Mouse (Mus musculus) layer of hippocampus, adult 8-10 months (tissue): ENCODE measurements around the gene Cacng8. TPM values are rescaled to one million over a fixed set of nuclear protein-coding genes. Genes with fewer than 3 reads are reported as not detected.
"Not testable (repeated sequence)": the region's sequence is repeated elsewhere in the genome, so short reads cannot be mapped to it uniquely, and the experiment has no call there.

Experiments
- DNase-seq, 2 experiments: peaks; one replicate each; pipeline ENCODE4 v3.0.0; 2022; ENCODE audit warnings: low spot score in 2 of 2
- total RNA-seq, 4 experiments: library from RNA; stranded (reverse); gene quantifications; 2 replicates each; pipeline ENCODE4 v1.2.4; 2022

Cacng8 gene
- total RNA-seq, 4 experiments from 2014 or later = 331 to 354 (median 340) TPM

DNA sequence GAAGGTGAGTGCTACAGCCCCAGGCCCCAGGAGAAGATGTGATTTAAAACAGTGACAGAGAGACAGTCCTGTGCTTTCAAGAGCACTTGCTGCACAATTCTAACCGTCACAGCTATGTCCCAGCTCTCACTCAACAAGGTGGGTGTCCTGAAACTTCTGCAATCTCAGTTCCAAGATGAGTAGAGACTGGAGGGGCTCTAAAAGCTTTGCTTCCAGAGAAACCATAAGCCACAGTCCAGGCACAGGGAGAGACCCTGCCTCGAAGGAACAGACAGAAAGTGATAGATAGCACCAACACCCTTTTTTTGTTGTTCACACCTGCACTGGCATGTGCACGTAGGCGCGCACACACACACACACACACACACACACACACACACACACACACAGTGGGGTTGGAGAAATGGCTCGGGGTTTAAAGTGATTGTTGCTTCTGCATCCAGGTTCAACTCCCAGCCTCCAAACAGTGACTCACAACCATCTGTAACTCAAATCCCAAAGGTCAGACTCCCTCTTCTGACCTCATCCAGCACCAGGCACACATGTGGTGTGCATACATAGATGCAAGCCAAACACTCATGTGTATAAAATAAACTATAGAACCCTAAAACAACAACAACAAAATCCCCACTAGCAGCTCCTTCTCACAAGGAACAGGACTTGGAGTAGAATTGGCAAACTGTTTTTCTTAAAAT lies 4.3 kb upstream of the Cacng8 start:
- no peak for DNase-seq

DNA sequence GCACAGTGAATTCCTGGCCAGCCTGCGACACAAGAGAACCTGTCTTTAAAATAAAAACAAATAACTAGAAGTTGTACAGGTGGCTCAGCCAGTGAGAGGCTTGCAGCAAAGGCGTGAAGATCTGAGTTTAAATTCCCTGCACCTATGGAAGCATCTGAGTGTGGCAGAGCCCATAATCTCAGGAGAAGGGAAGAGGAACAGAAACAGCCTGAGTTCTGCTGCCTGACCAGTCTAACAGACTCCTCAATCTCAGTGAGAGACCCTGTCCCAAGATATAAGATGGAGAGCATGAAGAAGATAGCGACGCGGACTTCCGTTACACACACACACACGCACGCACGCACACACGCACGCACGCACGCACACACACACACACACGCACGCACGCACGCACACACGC lies 2.7 kb upstream of the Cacng8 start:
- DNase-seq = no peak

DNA sequence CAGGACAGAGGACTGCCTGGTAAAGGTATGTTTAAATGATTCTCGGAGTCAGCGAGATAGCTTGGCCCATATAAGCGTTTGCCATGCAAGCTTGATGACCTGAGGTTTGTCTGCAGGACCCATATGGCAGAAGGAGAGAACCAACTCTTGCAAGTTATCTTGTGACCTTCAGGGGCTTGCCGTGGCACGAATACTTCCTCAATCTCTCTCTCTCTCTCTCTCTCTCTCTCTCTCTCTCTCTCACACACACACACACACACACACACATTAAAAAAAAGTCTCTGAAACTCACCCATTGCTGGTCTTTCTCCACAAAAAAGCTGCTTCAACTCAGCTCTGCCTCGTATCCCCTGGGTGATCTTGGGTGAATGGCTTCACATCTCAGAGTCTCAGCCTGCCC lies 1.6 kb upstream of the Cacng8 start:
- no peak for DNase-seq

DNA sequence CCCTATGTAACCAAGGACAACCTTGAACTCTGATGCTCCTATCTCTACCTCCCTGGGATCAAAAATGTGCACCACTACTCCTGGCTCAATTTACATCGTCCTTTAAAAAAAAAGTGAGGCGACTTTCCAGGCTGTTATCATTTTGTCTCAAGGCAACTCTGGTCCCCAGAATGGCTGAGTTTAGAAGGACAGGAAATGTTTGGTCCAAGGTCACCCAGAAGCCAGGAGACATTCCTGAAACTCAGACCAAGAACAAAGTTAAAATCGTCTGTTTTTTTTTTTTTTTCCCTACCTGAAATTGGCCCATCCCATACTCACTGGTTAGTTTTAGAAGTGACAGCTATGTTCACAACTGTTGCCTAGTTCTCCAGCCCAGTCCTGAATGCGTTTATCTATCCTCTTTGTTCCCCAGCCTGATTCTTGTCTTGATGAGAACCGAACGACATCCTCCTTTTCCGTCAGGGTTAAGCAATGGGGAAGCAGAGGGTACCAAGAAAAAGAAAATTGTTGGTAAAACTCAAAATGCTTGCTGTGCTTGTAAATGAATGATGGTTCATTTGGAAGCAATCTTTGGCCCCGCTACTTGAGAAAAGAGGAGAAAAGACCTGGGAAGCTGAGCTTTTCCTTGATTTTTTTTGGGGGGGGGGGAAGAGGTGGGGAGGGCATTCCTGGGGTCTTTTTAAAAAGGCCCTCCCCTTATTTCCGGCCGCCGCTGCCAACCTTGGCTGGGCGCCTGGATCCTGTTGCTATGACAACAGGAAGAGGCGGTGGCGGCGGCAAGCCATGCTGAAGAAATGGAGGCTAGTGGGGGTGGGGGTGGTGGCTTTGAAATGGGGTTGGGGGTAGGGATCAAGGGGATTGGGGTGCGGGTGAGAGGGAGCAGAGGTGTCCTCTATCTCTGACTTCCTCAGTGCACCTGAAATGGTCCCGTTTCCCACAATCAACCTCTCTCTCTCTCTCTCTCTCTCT lies 755 bp upstream of the Cacng8 start:
- DNase-seq = peak in 1 of 2 experiments; percentile 79

DNA sequence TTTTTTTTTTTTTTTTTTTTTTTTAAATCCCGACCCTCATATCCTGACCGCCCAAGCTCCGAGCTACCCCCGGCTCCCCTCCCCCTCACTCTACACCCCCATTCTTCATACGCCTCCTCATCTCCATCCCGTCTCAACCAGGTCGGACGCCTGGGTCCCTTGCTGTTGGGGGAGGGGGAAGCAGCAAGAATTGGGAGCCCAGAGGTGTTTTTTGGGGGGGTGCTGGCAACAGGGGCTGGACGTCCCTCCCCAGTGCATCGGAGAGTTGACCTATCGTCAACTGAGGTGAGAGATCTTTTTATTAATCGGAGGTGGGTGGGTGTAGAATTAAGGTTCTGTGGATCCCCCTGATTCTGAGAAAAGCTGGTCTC lies 583 bp downstream of the Cacng8 start:
- no peak for DNase-seq

DNA sequence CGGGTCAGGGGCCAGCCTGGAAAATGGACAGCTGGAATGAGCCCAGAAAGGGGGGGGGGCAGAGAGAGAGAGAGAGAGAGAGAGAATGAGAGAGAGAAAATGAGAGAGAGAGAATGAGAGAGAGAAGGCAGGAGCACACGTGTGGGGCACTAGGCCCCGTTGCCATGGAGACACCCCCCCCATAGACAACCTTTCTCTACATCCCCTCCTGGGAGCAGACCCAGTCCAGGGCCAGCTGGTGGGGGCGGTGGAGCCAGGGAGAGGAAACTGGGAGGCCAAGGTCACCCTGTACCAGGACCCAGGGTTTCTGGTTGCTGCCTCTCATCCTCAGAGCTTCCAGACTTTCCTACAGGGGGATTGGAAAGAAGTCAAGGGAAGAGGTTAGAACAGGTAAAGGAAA lies 1.3 kb downstream of the Cacng8 start:
- DNase-seq = no peak

DNA sequence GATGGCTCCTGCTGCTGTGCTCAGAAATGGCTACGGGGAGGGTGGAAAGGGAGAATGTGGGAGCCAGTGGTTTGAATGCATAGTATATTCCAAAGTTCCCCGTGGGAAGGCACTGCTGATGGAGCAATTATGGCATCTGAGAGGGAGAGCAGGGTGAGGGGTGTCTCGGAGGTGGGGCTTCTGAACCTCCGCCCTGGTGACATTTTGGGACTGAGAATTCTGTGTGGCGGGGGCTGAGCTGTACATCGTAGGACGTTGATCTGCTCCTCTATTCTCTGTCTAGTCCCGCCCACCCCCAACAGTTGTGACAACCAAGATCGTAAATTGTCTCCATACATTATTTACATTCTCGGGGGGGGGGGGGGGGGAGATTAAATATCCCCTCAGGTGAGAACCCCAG lies 6.9 kb downstream of the Cacng8 start:
- no peak for DNase-seq

DNA sequence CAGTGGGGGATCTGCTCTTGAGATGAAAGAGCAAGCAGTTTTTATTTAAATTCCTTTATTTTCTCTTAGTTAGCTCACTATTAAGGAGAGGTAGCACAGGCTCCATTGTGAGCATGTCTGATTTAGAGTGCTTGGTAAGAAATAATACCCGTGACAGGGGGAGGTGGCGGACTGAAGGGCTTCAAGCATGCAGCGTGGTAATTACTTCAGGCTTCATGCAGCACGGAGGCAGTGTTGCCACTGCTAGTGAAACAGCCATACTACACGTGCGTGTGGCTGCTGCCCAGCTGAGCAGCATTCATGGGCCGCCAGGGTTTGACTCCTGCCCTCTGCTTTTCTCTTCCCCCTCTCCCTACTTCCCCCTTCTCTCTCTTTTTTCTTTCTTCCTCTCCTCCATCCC lies 7.3 kb downstream of the Cacng8 start:
- no peak for DNase-seq

DNA sequence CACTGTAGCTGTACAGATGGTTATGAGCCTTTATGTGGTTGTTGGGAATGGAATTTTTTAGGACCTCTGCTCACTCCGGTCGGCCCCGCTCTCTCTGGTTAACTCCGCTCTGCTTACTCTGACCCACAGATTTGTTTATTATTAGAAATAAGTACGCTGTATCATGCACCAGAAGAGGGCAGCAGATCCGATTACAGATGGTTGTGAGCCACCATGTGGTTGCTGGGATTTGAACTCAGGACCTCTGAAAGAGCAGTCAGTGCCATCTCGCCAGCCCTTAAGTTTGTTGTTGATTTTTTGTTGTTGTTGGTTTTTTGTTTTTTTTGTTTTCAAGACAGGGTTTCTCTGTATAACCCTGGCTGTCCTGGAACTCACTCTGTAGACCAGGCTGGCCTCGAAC lies 7.9 kb downstream of the Cacng8 start:
- not testable (repeated sequence) for DNase-seq

DNA sequence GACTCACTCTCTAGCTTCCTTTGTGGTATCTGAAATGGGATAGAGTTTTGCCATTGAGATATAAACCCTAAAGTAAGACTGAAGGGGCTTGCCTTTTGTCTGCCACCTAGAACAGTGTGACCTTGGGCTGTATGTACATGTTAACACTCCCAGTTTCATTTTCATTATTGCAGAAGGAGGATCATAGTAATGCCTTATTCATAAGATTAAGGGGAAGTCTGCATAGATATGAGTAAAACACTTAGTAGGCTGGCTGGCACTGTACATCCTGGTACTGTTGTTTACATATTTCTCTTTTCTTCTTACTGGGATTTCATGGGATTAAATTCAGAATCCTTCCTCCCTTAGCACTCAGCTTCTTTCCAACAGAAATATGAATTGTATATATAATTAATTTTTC lies 9.5 kb downstream of the Cacng8 start:
- no peak for DNase-seq

DNA sequence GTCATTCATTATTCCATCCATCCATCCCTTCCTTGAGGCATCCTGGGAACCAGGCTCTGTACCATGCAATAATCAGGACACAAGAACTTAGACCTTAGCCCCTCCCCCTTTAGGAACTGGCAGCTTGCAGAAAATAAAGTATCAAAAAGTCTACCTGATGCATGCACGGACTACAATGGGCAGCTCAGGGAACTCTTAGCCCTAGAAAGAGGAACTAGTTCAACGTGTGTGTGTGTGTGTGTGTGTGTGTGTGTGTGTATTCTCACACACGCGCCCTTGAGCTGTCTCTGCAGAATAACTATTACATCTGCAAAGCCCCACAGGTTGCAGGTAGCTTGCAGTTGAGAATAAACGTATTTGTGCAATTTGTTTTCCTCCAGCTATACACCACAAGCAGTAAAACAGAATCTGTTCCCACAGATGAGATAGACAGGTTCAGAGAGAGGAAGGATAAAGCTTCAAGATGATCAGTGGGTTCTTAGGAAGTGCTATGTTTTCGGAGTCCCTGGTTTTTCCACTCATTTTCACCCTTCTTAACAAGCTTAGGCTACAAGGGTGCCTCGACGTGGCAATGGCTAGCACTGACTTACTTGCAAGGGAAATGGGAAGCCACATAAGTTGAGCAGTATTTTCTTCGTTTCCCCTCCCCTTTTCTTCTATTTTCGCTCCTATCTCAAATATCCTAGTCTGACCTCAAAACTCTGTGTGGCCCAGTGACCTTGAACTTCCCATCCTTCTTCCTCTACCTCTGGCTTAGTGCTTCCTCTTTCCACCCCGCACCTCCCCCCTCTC lies 19.4 kb downstream of the Cacng8 start:
- DNase-seq = no peak

DNA sequence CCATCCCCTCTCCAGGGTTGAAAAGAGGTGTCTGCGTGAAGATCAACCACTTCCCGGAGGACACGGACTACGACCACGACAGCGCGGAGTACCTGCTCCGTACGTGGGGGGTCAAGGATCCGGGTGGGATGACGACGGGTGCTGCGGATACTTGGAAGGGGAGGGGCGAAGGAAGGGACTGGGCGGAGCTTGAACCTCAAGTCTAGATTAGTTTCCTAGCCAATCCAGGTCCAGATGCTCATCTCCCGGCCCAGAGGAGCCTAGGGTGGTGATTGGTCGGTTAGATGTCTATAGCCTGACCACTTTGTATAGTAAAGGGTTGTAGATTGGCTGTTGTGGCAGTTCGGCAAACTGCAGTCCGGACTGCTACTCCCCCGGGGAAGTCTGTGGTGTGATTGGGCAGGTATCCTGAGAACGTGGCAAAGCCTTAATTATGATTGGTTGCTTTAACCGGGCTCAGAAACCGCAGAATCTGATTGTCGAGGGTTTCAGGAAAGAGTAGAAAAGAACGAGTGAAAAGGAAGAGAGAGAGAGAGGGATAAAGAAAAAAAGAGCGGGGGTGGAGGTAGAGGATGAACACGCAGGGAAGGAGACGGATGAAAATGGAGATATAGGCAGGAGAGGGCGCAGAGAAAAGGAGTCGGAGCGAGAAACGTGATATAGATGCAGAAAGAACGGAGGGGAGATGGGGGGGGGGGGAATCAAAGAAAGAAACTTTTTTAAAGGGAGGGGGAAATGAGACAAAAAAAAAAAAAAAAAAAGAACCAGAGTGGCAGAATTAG lies 20.9 kb downstream of the Cacng8 start:
- DNase-seq = peak in 1 of 2 experiments; percentile 48

DNA sequence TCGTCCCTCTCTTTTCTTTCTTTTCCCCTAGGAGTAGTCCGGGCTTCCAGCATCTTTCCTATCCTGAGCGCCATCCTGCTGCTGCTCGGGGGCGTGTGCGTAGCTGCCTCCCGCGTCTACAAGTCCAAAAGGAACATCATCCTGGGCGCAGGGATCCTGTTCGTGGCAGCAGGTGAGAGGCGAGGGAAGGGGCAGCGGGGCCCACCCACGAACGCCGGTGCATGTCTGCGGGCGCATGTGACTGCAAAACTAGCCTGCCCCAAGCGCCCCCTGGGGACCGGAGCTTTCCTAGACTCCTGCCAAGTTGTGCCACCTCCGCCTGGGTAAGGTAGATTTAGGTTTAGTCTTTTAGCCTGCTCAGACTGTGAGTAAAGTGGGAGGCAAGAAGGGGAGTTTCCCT lies 21.6 kb downstream of the Cacng8 start:
- DNase-seq = no peak

DNA sequence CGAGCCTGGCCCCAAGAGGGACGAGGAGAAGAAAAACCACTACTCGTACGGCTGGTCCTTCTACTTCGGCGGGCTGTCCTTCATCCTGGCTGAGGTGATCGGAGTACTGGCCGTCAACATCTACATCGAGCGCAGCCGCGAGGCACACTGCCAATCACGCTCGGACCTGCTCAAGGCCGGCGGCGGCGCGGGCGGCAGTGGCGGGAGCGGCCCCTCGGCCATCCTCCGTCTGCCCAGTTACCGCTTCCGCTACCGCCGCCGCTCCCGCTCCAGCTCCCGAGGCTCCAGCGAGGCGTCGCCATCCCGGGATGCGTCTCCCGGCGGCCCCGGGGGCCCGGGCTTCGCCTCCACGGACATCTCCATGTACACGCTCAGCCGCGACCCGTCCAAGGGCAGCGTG lies 24.4 kb downstream of the Cacng8 start:
- no peak for DNase-seq

DNA sequence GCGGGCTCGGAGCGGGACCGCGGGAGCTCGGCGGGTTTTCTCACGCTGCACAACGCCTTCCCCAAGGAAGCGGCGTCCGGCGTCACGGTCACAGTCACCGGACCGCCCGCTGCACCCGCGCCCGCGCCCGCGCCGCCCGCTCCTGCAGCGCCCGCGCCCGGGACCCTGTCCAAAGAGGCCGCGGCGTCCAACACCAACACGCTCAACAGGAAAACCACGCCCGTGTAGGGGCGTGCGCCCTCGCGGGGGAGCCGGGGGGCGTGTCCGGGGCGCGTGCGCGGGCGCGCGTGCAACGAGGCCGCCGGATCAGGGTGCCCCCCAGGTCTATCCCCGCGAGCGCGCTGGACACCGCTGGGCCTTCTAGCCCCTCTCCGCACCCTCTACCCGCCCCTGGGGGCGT lies 24.9 kb downstream of the Cacng8 start:
- DNase-seq = no peak

DNA sequence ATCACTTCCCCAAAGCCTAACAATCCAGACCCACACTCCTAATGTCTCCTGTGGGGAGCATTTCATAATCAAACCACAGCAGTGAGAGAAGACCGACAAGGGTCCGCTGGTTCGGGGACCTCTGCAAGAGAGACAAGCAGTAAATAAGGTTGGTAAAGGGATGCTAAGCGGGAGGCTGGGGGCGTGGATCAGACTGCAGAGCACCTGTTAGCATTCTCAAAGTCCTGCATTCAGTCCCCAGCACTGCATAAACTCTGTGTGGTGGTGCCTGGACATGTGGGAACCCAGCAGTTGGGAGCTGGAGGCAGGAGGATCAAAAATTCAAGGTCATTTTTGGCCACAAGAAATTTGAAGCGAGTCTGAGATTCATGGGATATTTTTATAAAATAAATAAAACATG lies 29.5 kb downstream of the Cacng8 start:
- DNase-seq = no peak

DNA sequence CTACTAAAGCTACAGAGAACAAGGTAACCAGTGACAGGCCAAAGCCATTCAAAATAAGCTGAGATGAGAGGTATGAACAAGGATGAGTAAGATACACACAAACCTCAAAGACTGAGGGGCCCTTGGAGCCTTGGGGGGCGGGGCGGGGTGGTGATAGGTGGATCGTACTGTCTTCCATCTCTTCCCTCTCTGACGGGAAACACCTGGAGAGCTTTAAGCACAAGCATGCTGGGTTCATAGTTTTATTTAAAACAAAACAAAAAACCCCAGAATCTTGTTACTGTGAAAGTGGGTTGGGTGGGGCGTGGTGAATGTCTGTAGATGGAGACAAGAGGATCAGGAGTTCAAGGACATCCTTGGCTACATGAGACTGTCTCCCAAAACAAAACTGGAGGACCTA lies 30.0 kb downstream of the Cacng8 start:
- no peak for DNase-seq

DNA sequence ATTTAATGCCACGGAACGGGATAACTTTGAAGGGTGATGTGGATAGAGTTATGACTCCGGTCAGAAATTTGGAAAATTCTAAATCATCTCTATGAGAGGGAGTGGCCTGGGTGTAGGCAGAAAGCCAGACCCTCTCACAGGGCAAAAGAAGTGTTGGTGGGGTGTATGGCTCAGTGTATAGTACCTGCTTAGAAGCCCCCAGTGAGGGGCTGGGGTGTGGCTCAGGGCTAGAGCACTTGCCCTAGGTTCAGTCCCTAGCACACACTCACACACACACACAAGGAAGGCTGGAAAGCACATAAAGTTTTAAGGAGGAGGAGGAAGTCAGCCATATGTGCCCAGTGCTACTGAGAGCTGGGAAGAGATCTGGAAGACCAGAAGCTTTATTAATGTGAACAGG lies 30.8 kb downstream of the Cacng8 start:
- no peak for DNase-seq

DNA sequence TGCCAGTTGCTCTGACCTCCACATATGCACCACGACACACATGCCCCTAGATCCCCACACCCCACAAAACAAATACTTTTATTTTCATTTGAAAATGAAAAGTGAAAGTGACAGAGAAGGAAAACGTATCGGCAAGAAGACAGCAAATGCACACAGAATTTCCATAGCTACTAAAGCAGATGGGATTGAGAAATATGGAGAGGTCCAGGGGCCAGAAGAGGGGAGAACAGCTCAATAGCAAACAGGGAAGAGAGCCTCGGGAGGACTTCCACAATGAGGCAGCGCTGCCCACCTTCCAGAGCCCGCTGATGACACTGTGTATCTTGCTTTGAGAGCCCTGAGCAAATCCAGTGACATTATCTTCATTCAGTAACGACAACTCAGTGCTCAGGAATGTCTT lies 31.6 kb downstream of the Cacng8 start:
- DNase-seq = no peak

DNA sequence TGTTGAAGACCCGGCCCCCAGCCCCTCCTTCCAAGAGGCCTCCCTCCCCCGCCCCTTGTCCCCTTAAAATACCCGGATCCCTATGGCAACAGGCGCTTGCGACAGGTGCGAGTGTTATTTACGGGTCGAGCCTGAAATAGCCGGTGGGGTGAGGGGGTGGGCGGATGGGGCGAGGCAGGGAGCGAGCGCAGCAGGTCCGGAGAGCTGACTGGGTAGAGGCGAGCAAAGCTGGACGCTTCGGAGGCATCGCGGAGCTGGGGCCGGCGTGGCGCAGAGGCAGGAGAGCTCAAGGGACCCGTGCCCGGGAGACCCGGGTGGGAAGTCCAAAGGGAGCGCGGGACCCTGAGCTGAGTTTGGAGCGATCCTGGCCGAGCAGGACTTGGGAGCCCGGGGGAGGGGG lies 32.9 kb downstream of the Cacng8 start:
- no peak for DNase-seq

DNA sequence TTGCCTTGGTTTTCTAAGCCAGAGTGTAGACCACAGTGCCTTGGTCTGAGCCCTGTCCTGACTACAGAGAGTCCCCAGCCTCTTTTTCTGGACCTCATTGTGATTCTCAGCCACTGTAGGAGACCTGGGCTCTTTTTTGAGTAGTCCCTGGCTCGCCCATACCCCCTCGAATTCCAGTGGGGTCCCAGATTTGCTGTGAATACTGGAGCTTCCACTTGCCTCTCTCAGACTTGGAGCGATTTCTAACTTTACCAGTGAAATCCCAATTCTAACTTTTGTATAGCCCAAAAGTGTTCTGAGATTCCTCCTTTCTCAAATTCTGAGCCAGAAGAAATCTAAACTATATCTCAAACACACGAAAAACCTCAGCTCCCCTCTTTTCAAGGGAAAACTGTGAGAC lies 33.4 kb downstream of the Cacng8 start, which contains the start of gene Cacng6:
Gene Cacng6, plus strand, starts transcription at position 301 of the 400 bp plus-strand sequence.
- no peak for DNase-seq
